Mouse (Mus musculus): ENCODE measurements around the gene Gm49601. TPM values are rescaled to one million over a fixed set of nuclear protein-coding genes. Genes with fewer than 3 reads are reported as not detected.

Gene Gm49601
- polyA plus RNA-seq, 1 experiment from 2014 or later: 1.5 TPM

- Histone ChIP-seq H3K36me3 (ENCODE audit: control insufficient read depth, insufficient read depth, low read length) (no peaks in the 10 kb centered on the region), H3K27ac (replicated peaks) (no peak overlapping the region), H3K4me1 (replicated peaks; ENCODE audit: control insufficient read depth, insufficient read depth) (no peaks in the 10 kb centered on the region), H3K27me3 (ENCODE audit: control insufficient read depth, insufficient read depth, low read length) (no peaks in the 10 kb centered on the region), H3K9ac (ENCODE audit: low read length) (no peak overlapping the region), H3K4me3 (ENCODE audit: low read depth, low read length) (no peak overlapping the region), H3K9me3 (ENCODE audit: control insufficient read depth, low read length) (no peaks in the 10 kb centered on the region), H3K4me2 (replicated peaks; ENCODE audit: low read depth) (no peak overlapping the region)
- 89% methylated on average over 6 of the region's 6 CpGs for WGBS
- DNase-seq (ENCODE audit: low spot score) (no peak), ATAC-seq (ENCODE audit: low FRiP score, low TSS enrichment) (no peak)
- TF ChIP-seq CTCF (IDR thresholded peaks at IDR 0.05; ENCODE audit: low read depth) (peak; percentile 33; the same call in 1 of the 2 replicates), EP300 (optimal IDR thresholded peaks at IDR 0.05) (no peak)
Measured at GRCm38 (mm10) chr16:18653290-18654160, 27.3 kb upstream of the Gm49601 start.

- DNase-seq (ENCODE audit: low spot score) (peak; percentile 50), ATAC-seq (ENCODE audit: low FRiP score, low TSS enrichment) (peak; percentile 91)
- Histone ChIP-seq H3K9ac (ENCODE audit: low read length) (no peak overlapping the region), H3K4me3 (ENCODE audit: low read depth, low read length) (no peak overlapping the region), H3K27ac (replicated peaks) (0 out of 2 replicates have a peak overlapping the region, but pooled peaks have one; percentile 26), H3K36me3 (ENCODE audit: control insufficient read depth, insufficient read depth, low read length) (no peaks in the 10 kb centered on the region), H3K4me1 (replicated peaks; ENCODE audit: control insufficient read depth, insufficient read depth) (no peaks in the 10 kb centered on the region), H3K4me2 (replicated peaks; ENCODE audit: low read depth) (no peak overlapping the region), H3K9me3 (ENCODE audit: control insufficient read depth, low read length) (no peaks in the 10 kb centered on the region), H3K27me3 (ENCODE audit: control insufficient read depth, insufficient read depth, low read length) (no peaks in the 10 kb centered on the region)
- TF ChIP-seq EP300 (optimal IDR thresholded peaks at IDR 0.05) (peak; percentile 40), CTCF (IDR thresholded peaks at IDR 0.05; ENCODE audit: low read depth) (no peak)
- 33% methylated on average over 3 of the region's 3 CpGs for WGBS
Measured at GRCm38 (mm10) chr16:18649126-18649525, 22.9 kb upstream of the Gm49601 start.

GRCm38 (mm10) chr16:18645329-18645728, 19.1 kb upstream of the Gm49601 start:
- ATAC-seq (ENCODE audit: low FRiP score, low TSS enrichment): no peak
- Histone ChIP-seq H3K4me1 (replicated peaks; ENCODE audit: control insufficient read depth, insufficient read depth) (no peaks in the 10 kb centered on the region), H3K27ac (replicated peaks) (peak overlapping the region; percentile 67), H3K27me3 (ENCODE audit: control insufficient read depth, insufficient read depth, low read length) (no peaks in the 10 kb centered on the region), H3K4me3 (ENCODE audit: low read depth, low read length) (no peak overlapping the region), H3K4me2 (replicated peaks; ENCODE audit: low read depth) (no peak overlapping the region), H3K9me3 (ENCODE audit: control insufficient read depth, low read length) (no peaks in the 10 kb centered on the region), H3K36me3 (ENCODE audit: control insufficient read depth, insufficient read depth, low read length) (no peaks in the 10 kb centered on the region), H3K9ac (ENCODE audit: low read length) (no peak overlapping the region)
- DNase-seq (ENCODE audit: low spot score): peak; percentile 31
- WGBS: 58% methylated on average over 6 of the region's 6 CpGs
- TF ChIP-seq EP300 (optimal IDR thresholded peaks at IDR 0.05): no peak
- TF ChIP-seq CTCF (IDR thresholded peaks at IDR 0.05; ENCODE audit: low read depth): no peak

DNA sequence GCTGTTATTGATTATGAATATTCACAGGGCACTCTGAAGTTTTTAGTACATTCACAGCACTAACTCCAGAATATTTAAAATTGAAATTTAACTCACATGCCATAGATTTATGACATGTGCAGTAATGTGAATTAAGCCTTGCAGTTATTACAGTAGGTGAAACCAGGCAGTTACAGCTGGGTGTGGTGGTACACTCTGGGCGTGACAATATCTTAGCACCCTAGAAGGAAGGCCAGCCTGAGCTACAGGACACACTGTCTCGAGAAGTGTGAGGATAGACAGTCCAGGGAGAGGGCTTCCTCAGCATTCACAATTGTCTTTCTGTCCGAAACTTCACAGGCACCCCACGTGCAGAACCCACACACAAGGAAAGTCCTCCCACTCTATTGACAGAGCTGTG, 18.3 kb upstream of the Gm49601 start:
- Histone ChIP-seq H3K27me3 (ENCODE audit: control insufficient read depth, insufficient read depth, low read length) (no peaks in the 10 kb centered on the region), H3K36me3 (ENCODE audit: control insufficient read depth, insufficient read depth, low read length) (no peaks in the 10 kb centered on the region), H3K27ac (replicated peaks) (peak overlapping the region; percentile 45; the same call in 1 of the 2 replicates), H3K4me1 (replicated peaks; ENCODE audit: control insufficient read depth, insufficient read depth) (no peaks in the 10 kb centered on the region), H3K4me2 (replicated peaks; ENCODE audit: low read depth) (no peak overlapping the region), H3K9ac (ENCODE audit: low read length) (no peak overlapping the region), H3K9me3 (ENCODE audit: control insufficient read depth, low read length) (no peaks in the 10 kb centered on the region), H3K4me3 (ENCODE audit: low read depth, low read length) (no peak overlapping the region)
- WGBS: 71% methylated on average over 4 of the region's 4 CpGs
- DNase-seq (ENCODE audit: low spot score): no peak
- TF ChIP-seq CTCF (IDR thresholded peaks at IDR 0.05; ENCODE audit: low read depth) (no peak), EP300 (optimal IDR thresholded peaks at IDR 0.05) (no peak)
- ATAC-seq (ENCODE audit: low FRiP score, low TSS enrichment): no peak

DNA sequence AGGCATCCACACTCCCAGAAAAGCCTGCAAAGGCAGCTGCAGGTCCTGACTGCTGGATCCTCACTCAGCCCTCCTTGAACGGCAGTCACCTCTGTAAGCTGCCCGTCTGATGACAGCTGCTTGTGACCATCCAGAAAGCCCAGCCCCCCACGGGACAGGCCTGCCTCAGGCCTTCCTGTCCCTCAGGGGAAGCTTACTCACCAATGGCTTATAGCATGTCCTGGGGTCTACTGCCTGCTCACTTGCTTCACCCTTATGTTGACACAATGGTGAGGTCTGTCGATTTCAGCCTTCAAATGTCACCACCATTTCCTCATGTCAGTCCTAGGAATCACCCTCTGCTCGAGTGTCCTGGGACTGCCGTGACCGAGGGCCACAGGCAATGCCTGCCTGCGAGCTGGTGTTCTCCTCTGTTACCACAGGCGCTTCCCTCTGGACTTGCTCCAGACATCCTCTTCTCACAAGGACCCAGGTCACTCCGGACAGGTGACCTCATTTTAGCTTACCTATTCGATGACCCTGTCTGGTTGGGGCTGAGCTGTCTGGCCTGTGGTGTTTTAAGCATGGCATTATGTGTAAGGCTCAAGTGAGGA, 17.3 kb upstream of the Gm49601 start:
- DNase-seq (ENCODE audit: low spot score) (no peak), ATAC-seq (ENCODE audit: low FRiP score, low TSS enrichment) (0 out of 2 replicates have a peak, but pooled peaks have one; percentile 26)
- 73% methylated on average over 11 of the region's 11 CpGs for WGBS
- no peak for TF ChIP-seq EP300 (optimal IDR thresholded peaks at IDR 0.05)
- no peak for TF ChIP-seq CTCF (IDR thresholded peaks at IDR 0.05; ENCODE audit: low read depth)
- no peak overlapping the region for H3K4me3 ChIP-seq (ENCODE audit: low read depth, low read length)
- H3K4me2 ChIP-seq (replicated peaks; ENCODE audit: low read depth): no peak overlapping the region
- H3K36me3 ChIP-seq (ENCODE audit: control insufficient read depth, insufficient read depth, low read length): no peaks in the 10 kb centered on the region
- H3K9me3 ChIP-seq (ENCODE audit: control insufficient read depth, low read length): no peaks in the 10 kb centered on the region
- no peak overlapping the region for H3K27ac ChIP-seq (replicated peaks)
- H3K9ac ChIP-seq (ENCODE audit: low read length): no peak overlapping the region
- no peaks in the 10 kb centered on the region for H3K27me3 ChIP-seq (ENCODE audit: control insufficient read depth, insufficient read depth, low read length)
- no peaks in the 10 kb centered on the region for H3K4me1 ChIP-seq (replicated peaks; ENCODE audit: control insufficient read depth, insufficient read depth)

GRCm38 (mm10) chr16:18642897-18643296, 16.7 kb upstream of the Gm49601 start:
- Histone ChIP-seq H3K4me3 (ENCODE audit: low read depth, low read length) (no peak overlapping the region), H3K36me3 (ENCODE audit: control insufficient read depth, insufficient read depth, low read length) (no peaks in the 10 kb centered on the region), H3K27ac (replicated peaks) (no peak overlapping the region)

More at GRCm38 (mm10) chr16:18642897-18643296, 16.7 kb upstream of the Gm49601 start:
- 80% methylated on average over 4 of the region's 4 CpGs for WGBS
- Histone ChIP-seq H3K9ac (ENCODE audit: low read length) (no peak overlapping the region), H3K27me3 (ENCODE audit: control insufficient read depth, insufficient read depth, low read length) (no peaks in the 10 kb centered on the region), H3K4me2 (replicated peaks; ENCODE audit: low read depth) (no peak overlapping the region), H3K4me1 (replicated peaks; ENCODE audit: control insufficient read depth, insufficient read depth) (no peaks in the 10 kb centered on the region), H3K9me3 (ENCODE audit: control insufficient read depth, low read length) (no peaks in the 10 kb centered on the region)
- ATAC-seq (ENCODE audit: low FRiP score, low TSS enrichment): peak; percentile 6; the same call in 1 of the 2 replicates
- TF ChIP-seq EP300 (optimal IDR thresholded peaks at IDR 0.05) (no peak), CTCF (IDR thresholded peaks at IDR 0.05; ENCODE audit: low read depth) (no peak)
- DNase-seq (ENCODE audit: low spot score): no peak
